Mouse (Mus musculus) skeletal muscle tissue, adult 2 months (tissue): Measurements from ENCODE around the gene Rab20.

ENCODE experiments used
- DNase-seq: peaks from one replicate; pipeline ENCODE4 v3.0.0-alpha.2; 2012; ENCODE audit warnings: low read depth, low spot score

Rab20 gene

GRCm38 (mm10) chr8:11452974-11453373, 25.5 kb downstream of the Rab20 start:
- no peak for DNase-seq

GRCm38 (mm10) chr8:11452559-11452958, 26.0 kb downstream of the Rab20 start:
- no peak for DNase-seq

DNA sequence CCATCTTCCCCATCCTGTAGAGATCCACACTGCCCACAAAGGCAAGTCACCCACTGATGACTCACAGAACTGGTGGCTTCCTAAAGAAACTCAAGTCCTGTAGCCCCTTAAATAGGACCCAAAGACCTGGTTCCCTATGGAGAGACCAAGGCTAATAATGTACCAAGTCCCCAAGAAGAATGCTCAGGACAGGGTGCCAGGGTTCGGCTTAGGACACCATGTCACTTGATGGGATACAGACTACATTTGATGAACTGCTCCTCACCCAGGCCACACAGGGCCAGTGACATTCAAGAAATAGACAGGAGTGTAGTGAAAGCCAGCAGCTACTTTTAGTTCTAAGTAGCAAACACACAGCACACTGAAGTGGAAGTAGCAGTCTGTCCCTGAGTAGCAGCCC, 26.4 kb downstream of the Rab20 start:
- DNase-seq = no peak

DNA sequence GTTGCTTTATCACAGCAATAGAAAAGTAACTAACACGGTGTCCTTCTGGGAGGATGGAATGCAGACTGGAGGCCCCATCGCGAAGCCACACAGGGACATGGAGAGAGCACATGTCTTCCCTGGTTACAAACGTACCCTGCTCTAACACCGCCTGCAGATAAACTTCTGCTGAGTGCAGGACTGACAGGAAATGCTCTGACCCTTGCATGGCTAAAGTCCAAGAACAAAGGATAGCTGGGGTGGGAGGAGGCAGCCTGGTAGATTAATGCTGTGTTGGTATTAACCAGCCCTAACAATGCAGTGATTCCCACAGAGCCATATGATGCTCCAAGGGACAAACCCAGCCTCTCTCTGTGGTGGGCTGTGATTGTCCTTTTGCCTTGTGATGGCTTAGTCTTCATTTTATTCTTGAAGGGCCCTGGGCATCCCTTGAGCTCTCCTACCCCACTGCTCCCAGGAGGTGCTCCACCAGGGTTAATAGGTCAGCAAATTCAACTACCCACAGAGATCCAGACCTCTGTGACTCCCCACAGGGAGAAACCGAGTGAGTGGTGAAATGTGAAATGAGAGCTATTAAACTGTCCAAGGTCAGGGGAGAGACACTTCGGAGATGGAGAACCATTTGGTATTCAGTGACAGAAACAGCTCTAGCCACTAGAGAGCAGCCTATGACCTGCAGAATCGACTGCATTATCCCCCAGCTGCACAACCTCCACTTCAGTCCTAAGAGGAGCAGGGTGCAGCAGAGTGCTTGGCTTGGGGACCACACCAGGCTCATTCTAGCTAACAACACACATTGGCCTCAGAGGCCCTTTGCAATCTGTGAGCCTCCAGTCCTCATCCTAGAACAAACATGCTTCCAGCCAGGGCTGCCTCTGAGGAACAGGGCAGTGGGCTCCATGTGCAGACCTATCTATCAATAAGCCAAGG, 28.1 kb downstream of the Rab20 start:
- no peak for DNase-seq

- DNase-seq = no peak
Measured at GRCm38 (mm10) chr8:11447910-11448570, 30.5 kb downstream of the Rab20 start.

DNA sequence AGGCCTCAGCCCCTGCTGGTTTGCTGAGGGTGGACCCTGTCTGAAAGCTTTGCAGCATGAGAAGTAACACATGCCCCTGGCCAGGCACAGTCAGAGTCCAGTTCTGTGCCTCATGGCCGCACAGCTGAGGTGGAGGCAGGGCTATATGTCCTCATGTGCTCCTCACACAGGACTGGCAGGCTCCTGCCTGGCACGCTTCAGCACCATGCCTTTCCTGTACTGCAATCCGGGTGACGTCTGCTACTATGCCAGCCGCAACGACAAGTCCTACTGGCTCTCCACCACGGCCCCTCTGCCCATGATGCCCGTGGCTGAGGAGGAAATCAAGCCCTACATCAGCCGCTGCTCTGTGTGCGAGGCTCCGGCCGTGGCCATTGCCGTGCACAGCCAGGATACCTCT, 32.7 kb downstream of the Rab20 start:
- DNase-seq = no peak

- no peak for DNase-seq
Measured at GRCm38 (mm10) chr8:11444216-11444615, 34.3 kb downstream of the Rab20 start.

GRCm38 (mm10) chr8:11443611-11444010, 34.9 kb downstream of the Rab20 start:
- DNase-seq = no peak

DNA sequence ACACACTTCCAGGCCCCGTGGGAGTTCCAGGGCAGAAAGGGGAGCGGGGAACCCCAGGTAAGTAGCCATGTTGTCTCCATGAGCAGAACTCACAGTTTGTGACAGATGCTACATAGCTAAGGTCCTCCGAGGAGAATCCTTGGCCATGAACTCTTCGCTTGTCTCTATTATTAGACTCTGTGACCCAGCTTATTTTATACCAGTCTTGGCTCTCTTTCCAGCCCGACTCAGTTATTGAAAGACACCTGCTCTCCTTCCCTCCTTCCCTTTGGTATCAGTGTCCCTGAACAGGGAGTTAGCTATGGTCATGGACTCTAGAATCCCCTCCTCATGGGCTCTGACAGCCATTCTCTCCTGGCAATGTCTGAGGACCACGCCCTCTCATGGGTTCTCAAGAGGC, 37.2 kb downstream of the Rab20 start:
- peak; percentile 62 for DNase-seq

DNA sequence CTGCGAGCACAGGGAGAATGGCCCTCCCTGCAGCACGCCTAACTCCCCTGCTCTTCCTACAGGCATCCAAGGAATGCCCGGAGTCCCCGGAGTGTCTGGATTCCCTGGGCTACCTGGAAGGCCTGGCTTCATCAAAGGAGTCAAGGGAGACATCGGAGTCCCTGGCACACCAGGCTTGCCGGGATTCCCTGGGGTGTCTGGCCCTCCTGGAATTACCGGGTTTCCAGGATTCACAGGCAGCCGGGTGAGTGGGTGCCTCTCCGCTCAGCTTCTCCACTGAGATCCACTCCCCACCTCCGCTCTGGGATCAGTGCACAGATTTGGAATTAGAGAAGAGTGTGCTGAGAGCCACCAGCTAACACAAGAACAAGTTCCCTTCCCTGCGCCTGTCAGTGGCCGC, 40.6 kb downstream of the Rab20 start:
- no peak for DNase-seq

- DNase-seq = no peak
Measured at GRCm38 (mm10) chr8:11430688-11431087, 47.8 kb downstream of the Rab20 start.

DNA sequence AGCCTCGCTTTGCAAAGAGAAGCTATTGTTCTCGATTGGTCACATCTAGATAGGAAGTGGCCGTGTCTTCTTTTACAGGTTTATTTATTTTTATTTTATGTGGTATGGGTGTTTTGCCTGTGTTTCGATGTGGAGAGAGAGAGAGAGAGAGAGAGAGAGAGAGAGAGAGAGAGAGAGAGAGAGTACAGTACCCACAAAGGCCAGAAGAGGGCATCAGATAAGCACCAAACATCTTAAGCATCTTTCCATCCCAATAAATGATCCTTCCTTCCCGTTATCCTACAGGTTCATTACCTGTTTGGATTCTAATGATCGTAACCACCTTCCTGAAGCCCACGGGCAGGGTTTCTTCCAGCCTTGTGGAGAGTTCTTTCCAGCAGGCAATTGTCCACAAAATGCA, 55.4 kb downstream of the Rab20 start:
- no peak for DNase-seq

DNA sequence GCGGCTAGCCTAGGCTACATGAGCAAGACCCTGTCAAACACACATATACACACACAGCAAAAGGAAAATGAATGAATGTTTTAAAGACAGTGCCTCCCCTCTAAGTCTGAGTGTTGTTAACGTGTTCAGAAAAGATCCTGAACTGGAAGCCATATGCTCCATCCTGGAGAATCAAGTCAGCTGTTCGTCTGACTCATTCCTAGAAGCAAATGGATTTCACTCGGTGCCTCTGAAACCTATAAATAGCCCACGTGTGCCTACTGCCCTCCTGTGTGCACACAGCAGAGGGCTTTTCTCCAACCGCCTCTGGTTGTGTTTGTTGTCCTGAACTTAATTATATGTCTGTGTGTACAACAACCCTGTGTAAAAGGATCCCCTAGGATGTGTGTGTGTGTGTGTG, 56.5 kb downstream of the Rab20 start:
- DNase-seq = no peak

DNA sequence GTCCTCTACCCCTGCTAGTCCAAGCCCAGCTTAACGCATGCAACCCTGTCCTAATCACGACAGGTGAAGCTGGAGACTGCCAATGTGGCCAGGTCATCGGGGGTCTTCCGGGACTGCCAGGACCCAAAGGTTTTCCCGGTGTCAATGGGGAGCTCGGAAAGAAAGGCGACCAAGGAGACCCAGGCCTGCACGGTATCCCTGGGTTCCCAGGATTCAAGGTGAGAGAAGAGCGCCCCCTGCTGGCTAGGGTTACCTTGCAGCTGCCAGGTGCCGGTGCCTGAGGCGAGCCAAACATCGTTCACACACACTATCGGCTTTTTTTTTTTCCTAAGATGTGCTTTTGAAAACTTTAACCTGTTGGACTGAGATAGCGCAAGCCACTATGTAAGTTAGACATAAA, 57.4 kb downstream of the Rab20 start:
- no peak for DNase-seq

GRCm38 (mm10) chr8:11419645-11420044, 58.9 kb downstream of the Rab20 start:
- DNase-seq = no peak

DNA sequence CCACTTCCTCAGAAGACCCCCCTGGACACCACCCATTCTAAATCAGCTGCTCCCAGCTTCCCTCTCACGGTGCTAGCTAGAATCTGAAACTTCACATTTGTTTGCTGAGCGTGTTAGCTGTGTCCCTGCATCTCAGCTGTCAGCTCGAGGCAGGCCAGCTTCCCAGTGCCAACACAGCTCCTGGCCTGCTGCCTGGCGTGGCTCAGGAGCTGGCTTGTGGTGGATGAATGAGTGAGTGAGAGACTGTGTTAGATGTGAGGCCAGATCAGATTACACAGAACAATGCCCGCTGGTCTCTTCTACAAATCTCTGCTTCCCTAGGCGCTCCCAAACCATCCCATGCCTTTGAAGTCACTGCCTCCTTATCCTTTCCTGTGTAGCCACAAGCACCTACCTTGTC, 59.3 kb downstream of the Rab20 start:
- peak; percentile 73 for DNase-seq

- DNase-seq = no peak
Measured at GRCm38 (mm10) chr8:11417762-11418161, 60.7 kb downstream of the Rab20 start.

DNA sequence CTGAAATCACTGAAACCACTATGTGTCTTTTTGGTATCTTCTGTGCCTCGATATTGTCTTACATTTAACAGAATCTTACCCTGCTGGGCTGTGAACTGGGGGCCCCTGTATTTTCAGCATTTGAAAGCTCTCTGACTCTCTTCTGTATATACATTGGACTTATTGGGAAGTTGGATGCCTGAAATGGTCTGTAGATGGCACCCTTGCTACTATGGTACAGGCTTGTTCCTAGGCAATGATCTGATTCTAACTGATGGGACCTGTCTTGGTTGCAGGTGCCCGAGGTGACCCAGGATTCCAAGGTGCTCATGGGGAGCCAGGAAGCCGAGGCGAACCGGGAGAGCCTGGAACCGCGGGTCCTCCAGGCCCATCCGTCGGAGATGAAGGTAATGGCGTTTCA, 63.4 kb downstream of the Rab20 start:
- DNase-seq = no peak

- DNase-seq = no peak
Measured at GRCm38 (mm10) chr8:11414304-11414703, 64.2 kb downstream of the Rab20 start.

GRCm38 (mm10) chr8:11412450-11412849, 66.1 kb downstream of the Rab20 start:
- peak; percentile 53 for DNase-seq

DNA sequence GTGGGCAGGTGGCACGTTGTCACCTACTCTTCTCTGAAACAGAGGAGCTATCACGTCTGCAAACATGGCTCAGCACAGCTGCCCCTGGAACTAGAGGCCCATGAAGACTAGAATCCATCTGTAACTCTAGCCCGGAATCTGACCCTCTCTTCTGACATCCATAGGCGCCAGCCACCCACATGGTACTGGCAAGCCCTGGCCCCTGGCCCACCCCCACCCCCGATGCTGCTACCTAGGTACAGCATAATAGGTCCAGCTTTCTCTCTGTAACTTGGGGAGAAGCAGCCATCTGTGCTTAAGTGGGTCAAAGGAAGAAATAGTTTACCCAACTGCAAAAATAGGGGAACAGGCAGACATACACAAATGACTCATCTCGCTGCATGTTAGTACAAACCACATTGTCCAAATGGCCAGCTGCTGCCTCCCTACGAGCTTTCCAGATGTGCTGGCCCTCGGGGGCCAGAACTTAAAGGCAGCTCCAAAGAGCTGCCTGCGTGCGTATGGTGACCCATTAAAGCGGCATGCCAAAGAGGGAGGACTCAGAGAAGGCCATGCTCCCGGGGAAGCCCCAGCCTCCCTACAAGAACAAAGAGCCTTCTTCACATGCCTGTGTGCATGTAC, 66.9 kb downstream of the Rab20 start:
- peak; percentile 52 for DNase-seq

- peak; percentile 70 for DNase-seq
Measured at GRCm38 (mm10) chr8:11405722-11406481, 72.6 kb downstream of the Rab20 start.
